Mouse (Mus musculus): ENCODE measurements around the gene Il1f10. TPM values are rescaled to one million over a fixed set of nuclear protein-coding genes. Genes with fewer than 3 reads are reported as not detected.

Gene Il1f10
- total RNA-seq (2021): not detected

DNA sequence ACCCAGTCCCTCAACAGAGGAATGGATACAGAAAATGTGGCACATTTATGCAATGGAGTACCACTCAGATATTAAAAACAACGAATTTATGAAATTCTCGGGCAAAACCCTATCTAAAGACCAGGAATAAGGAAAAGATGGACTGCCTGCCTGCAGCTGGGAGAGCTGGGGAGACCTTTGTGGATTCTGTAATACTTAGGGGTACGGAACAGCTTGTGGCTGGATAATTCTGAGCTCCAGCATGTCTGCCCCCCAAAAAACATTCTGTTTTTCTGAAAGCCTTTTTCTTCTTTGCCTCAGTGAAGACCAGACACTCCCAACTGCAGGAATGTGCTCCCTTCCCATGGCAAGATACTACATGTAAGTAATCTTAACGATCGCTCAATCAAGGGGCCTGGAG, at the start of gene Il1f10:
Il1f10 (plus strand) TSS at position 301 of the 400 bp plus-strand sequence.
- intact Hi-C loops (cut with DNase I): loop anchor here (10.0 kb wide), 1 partner anchor 464 kb away; no protein-coding TSS in a partner anchor
- no peak for DNase-seq

DNA sequence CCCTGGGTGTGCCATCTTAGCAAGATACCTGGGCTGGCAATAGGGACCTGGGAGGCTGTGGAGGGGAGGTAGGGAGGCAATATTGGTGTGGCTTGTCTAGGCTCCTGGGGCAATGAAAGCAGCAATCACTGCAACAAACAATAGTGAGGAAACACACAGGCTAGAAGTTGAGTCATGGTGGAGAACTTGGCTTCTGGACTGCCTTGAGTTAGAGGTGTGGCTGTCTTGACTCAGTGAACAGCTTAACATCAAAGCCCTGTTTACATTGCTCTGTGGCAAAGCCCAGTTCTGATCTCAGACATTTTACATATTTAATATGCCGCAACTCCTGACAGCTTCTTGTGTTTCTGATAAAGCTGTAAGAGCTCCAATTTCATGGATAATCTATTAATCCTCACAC, 23.5 kb upstream of the Il1f10 start:
- intact Hi-C loops (cut with DNase I): no loop called here
- no peak for DNase-seq

DNA sequence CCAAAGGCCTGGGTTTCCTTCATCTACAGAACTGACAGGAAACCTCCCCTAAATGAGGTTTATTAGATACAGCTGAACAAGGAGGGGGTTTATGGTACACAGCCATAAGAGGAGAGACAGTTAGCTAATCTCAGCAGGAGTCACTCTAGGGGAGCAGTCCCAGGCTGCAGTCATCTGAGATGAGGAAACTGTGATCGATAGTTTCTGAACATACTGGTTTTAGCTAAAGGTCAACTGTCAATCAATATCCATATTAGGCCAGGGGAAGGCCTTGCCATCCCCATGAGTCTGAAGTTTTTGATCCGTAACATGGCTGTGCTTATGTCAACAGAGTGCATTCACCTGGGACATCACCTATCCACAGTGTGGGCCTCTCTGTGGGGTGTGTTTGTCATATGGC, 17.4 kb upstream of the Il1f10 start:
- intact Hi-C loops (cut with DNase I): no loop called here
- DNase-seq: no peak

DNA sequence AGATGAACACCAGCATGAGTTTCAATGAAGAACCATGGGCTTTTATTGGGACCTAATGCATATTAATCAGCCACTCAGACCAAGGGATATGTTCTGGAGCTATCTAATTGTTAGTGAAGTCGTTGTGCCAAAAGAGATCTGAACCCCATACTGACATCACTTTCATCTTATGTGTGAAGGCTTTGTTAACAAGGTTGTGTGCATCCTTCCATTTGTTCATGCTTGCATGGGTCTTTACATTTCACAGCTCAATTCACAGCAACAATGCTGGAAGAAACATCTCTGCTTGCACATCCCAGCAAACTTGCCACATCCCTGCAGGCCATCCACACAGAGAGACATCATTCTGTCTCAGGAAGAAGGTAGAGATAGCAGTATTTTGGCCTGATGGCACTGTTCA, 15.8 kb upstream of the Il1f10 start:
- intact Hi-C loops (cut with DNase I): no loop called here
- DNase-seq: no peak

DNA sequence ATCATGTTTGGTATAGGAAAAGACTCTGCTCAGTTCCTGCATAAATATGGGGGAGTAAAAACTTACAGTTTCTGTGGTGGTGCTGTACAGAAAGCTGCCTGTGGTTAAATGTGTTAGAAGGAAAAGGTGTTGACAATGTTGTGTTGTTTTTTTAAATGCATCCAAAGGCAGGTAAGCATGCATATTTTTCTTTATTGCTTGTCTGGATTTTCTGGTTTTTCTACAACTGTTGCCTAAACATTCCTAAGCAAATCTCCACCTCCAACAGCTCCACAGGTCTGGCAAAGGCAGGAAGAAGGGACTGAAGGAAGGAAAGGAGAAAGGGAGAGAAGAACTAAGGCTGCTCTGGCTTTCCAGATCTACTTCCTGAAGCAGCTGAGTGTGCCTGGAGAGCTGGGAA, 14.3 kb upstream of the Il1f10 start, which contains the start of gene Il1f5:
Il1f5 (plus strand) TSS at position 301 of the 400 bp plus-strand sequence.
- no peak for DNase-seq
- intact Hi-C loops (cut with DNase I): no loop called here

DNA sequence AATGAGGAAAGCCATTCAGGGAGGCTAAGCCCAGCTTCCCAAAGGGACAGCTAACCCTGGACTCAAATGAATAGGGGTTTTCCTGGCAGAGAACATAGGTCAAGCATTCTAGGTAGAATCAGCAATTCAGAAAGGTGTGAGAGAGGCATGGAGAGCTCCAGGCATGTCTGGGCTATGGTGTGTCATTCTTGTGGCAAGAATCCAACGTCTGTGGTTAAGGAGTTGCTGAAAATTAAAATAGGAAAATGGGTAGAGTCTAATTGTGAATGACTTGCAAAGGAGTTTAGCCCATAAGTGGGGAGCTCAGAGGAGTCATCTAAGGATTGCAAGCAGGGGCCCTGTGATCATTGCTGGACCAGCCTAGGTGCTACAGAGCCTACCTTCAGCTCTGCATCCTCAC, 3.6 kb downstream of the Il1f10 start:
- no peak for DNase-seq
- intact Hi-C loops (cut with DNase I): loop anchor here (5.0 to 10.0 kb wide), 2 partner anchors 63 to 460 kb away; no protein-coding TSS in a partner anchor

DNA sequence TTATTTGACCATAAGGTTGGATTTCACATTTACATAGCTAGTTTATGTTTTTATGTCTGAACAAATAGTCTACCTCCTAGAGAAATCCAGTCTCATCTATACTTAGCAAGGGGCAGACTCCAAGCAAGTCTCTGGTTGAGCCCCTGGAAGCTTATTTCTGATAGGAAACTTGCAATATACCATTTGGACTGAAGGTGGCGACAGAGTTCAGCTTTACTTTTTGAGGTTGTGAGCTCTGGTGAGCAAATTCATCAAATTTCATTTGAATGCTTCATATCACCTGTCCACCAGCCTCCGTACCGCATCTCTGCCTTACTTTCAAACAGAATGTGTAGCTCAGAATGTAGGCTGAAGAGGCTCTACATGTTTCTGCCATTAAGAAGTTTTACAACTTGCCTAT, 5.8 kb downstream of the Il1f10 start:
- intact Hi-C loops (cut with DNase I): loop anchor here (1.0 to 10.0 kb wide), 4 partner anchors 60 to 458 kb away; no protein-coding TSS in a partner anchor
- DNase-seq: peak; percentile 38 to 70

DNA sequence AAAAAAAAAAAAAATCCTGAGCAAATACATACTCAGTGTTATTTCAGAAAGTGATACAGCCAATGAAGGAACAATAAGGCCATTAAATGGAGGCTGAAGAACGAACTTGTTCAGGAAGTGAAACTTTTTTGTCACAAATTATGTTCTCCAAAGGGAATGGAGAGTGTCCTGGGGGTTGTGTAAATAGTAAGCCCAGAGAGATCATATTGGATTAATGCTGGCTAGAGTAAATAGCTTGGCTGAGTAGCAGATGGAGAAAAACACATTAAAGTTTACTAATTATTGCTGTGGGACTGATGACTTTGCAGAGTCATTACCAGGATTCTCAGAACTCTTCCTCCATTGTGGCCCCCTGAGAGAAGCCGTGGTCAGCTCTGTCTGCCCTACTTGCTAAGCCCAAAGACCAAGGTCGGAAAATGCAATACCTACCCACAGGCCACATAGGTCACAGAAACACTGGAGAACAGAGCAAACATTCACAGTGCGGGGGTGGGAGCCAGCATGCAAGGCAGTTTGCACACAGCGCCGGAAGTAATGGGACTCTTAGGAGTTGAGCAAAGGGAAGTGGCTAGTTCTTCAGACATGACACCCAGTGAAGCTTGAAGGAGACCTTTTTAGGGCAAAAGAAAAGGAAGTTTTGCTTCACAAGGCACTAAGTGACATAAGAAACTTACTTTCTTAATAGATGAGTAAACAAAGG, 20.5 kb downstream of the Il1f10 start:
- no peak for DNase-seq
- intact Hi-C loops (cut with DNase I): no loop called here

DNA sequence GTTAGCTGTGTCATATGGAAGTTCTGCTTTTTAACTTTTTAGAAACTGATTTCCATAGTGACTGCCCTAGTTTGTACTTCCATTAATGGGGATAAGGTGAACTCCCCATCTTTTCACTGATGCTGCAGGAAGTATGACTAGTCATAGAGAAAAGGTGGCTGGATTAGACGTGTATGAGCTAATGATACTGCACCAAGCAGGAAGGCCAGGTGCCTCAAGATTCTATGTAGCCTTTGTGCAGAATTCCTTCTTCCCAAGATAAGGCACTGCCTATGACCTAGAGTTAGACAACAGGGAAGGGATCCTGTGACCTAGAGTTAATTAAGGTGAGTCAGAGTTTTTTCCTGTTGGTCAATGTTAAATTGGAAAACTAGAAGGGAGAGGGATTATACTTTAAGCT, 25.9 kb downstream of the Il1f10 start:
- intact Hi-C loops (cut with DNase I): no loop called here
- no peak for DNase-seq

DNA sequence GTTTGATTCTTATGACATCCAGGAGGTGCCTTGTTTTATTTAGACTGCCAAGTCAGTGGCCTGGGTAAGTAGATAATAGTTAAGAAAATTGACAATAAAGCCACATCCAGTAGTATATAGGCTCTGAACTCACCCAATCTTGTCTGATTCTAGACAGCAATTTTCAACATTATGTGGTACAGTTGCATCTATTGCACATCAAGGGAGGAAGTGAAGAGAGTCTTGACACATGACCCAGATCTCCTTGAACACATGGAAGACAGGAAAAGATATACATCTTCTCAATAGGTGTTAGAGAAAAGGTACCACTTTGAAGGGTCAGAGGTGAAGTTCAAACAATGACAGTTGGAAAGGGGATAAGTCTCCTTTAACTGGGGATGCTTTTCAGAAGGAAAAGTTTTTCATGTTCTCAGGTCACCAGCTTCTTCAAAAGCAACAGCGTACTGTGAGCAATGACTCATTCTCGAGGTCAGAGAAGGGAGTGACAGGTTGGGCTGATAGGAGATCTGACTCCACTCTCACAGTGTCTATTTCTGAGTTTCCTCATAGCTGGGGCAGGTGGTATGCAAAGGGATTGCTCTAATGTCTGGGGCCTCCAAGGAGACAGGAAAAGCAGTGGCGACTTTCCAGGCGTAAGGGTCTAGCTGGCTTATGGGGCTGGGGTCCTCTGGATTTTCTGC, 27.1 kb downstream of the Il1f10 start:
- DNase-seq: no peak
- intact Hi-C loops (cut with DNase I): no loop called here

DNA sequence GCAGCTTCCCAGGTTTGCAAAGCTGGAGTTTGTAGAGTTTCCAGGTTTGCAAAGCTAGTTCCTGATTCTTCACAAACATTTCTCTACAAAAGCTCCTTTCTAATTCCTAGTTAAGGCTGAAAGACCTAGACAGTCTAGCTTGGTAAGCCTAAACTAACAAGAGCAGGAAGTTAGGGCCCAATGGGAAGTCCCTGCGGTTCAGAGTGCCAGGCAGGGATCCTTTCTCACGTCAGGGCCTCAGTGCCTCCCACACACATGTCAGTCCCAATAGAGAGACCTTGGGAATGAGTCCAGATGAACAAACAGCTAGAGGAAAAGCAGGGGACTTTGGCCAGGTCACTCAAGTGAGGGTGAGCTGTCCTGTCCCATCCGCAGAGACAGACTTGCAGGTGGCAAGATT, 44.3 kb downstream of the Il1f10 start:
- peak in 1 of 2 experiments; percentile 5 for DNase-seq
- intact Hi-C loops (cut with DNase I): no loop called here

DNA sequence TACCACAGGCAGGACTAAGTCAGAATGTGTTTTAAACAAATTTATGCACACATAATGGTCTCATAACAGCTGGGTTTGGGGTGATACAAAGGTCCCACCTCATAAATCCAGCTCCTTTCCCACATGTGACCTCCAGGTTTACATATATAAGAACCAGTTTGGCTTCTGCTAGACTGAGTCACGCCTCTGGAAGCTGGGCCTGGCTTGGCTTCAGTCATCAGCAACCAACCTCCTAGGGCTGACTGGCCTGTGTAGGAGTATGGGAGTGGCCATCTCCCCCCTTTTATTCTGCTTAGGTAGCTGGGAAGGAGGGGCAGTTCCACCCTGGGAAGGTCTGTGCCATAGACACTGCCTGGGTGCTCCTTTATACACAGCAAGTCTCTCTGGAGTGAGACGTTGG, 45.5 kb downstream of the Il1f10 start, which contains the start of gene Il1rn:
Il1rn (plus strand) TSS at position 309 of the 400 bp plus-strand sequence.
- intact Hi-C loops (cut with DNase I): no loop called here
- DNase-seq: no peak

DNA sequence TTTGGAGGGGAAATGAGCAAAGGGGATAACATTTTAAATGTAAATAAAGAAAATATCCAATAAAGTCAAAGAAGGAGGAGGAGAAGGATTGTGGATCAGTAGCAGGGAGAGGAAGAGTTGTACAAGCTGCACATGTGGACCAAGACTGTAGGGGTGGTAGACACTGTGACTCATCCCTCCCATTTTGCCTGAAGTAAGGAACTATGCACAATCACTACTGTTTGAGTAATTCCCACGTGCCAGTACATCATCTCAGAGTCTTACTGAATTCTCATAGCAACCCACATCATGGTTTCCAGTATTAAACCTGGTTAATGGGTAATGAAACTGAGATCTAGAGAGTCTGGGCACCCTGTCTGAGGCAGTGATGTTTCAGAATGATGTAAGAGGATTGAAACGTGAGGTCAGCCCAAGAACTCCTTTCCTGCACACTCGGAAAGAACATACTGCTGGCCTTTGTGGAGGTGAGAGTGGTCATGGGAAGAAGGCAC, 50.4 kb downstream of the Il1f10 start:
- DNase-seq: no peak
- intact Hi-C loops (cut with DNase I): no loop called here

Other genes starting within 250 kb of the Il1f10 start
- gene Hnmt, start 241.8 kb upstream of the Il1f10 start, total RNA-seq (2021): 1 to 10 TPM; 7.8 to 8.5 TPM
- gene Tbpl2, start 194.6 kb upstream of the Il1f10 start, total RNA-seq (2021): not detected
- not detected for gene Il1f8, start 138.0 kb upstream of the Il1f10 start, total RNA-seq (2021)
- not detected for gene Il1f9, start 104.7 kb upstream of the Il1f10 start, total RNA-seq (2021)
- gene Il1f6, start 75.8 kb upstream of the Il1f10 start, total RNA-seq (2021): not detected
- gene Il1f5, start 14.2 kb upstream of the Il1f10 start, total RNA-seq (2021): not detected
- gene Il1rn, start 45.7 kb downstream of the Il1f10 start, total RNA-seq (2021): under 1 TPM in 1 of 2 experiments, not detected in 1; 0.20 TPM
- gene Psd4, start 76.4 kb downstream of the Il1f10 start, total RNA-seq (2021): 1 to 10 TPM; 1.3 to 2.2 TPM
- gene Pax8, start 184.4 kb downstream of the Il1f10 start, total RNA-seq (2021): not detected